Mouse (Mus musculus) bone marrow, adult 2 months (tissue): Measurements from ENCODE around the gene Adam17.

Source experiments
- CTCF ChIP-seq: fragments of 200-500 bp; IDR thresholded peaks from 2 replicates; pipeline ENCODE4 v1.5.1; 2011; ENCODE audit warnings: low read length, control low read depth; ENCODE audit not compliant: control insufficient read depth, insufficient read depth
- POLR2A ChIP-seq: fragments of 200-500 bp; IDR thresholded peaks from 2 replicates; pipeline ENCODE4 v1.6.1; 2011; ENCODE audit warnings: low read depth, mild to moderate bottlenecking, control low read depth, low read length, borderline replicate concordance; ENCODE audit not compliant: control insufficient read depth

- TF ChIP-seq CTCF (no peak), POLR2A (no peak)
Observed at GRCm38 (mm10) chr12:21408789-21409367, 35.4 kb upstream of the Adam17 start.
